Mouse (Mus musculus) forebrain, embryonic 11.5 days (tissue): ENCODE results near the gene Grik2. TPM values are rescaled to one million over a fixed set of nuclear protein-coding genes. Genes with fewer than 3 reads are reported as not detected.

Source experiments
- ATAC-seq: fragments of 200-750 bp; cut with Nextera tagmentation; replicated peaks from 2 replicates; pipeline ENCODE4 v1.8.0; 2017; ENCODE audit warnings: moderate TSS enrichment; ENCODE audit not compliant: low FRiP score
- DNase-seq: peaks from one replicate; pipeline ENCODE4 v3.0.0-alpha.2; 2017; ENCODE audit warnings: low spot score
- H3K27ac ChIP-seq: fragments of 300-500 bp; sonication (generic); 2 replicates; pipeline ENCODE4 v1.5.1; 2014; ENCODE audit warnings: low read depth, low read length
- H3K27me3 ChIP-seq: fragments of 300-500 bp; sonication (generic); 2 replicates; pipeline ENCODE4 v1.6.1; 2014; ENCODE audit warnings: mild to moderate bottlenecking, low read length, mixed read lengths; ENCODE audit not compliant: control insufficient read depth, insufficient read depth
- H3K36me3 ChIP-seq: fragments of 300-500 bp; sonication (generic); 2 replicates; pipeline ENCODE4 v1.6.1; 2014; ENCODE audit warnings: mild to moderate bottlenecking, low read length, moderate library complexity, mixed read lengths; ENCODE audit not compliant: control insufficient read depth, insufficient read depth
- H3K4me1 ChIP-seq: fragments of 300-500 bp; sonication (generic); replicated peaks from 2 replicates; pipeline ENCODE4 v1.6.1; 2014; ENCODE audit warnings: low read length, mixed read lengths; ENCODE audit not compliant: control insufficient read depth, insufficient read depth
- H3K4me2 ChIP-seq: fragments of 300-500 bp; sonication (generic); 2 replicates; pipeline ENCODE4 v1.6.1; 2014; ENCODE audit warnings: low read depth, mild to moderate bottlenecking, low read length, moderate library complexity, mixed read lengths; ENCODE audit not compliant: severe bottlenecking
- H3K4me3 ChIP-seq: fragments of 300-500 bp; sonication (generic); 2 replicates; pipeline ENCODE4 v1.5.1; 2014; ENCODE audit warnings: low read depth, low read length
- H3K9ac ChIP-seq: fragments of 300-500 bp; sonication (generic); 2 replicates; pipeline ENCODE4 v1.6.1; 2014; ENCODE audit warnings: low read length
- H3K9me3 ChIP-seq: fragments of 300-500 bp; sonication (generic); 2 replicates; pipeline ENCODE4 v1.6.1; 2016; ENCODE audit warnings: low read length, mixed read lengths; ENCODE audit not compliant: control insufficient read depth
- WGBS: fragments of 180-500 bp; shearing (Covaris S2); extraction: QIAGEN DNeasy Blood & Tissue Kit; methylation state at CpG from one replicate; pipeline ENCODE4 v1.1.7; 2014; 5-methylcytosine and 5-hydroxymethylcytosine counted together
- polyA plus RNA-seq: library from polyadenylated mRNA; unstranded; fragments of >200 nt; fragmentation: Nextera tagmentation; extraction: Ambion mirVana; gene quantifications from 2 replicates; pipeline ENCODE4 v1.2.1, GENCODE M21; 2014

The Grik2 gene
- polyA plus RNA-seq, 1 experiment from 2014 or later, result 17.3 TPM

DNA sequence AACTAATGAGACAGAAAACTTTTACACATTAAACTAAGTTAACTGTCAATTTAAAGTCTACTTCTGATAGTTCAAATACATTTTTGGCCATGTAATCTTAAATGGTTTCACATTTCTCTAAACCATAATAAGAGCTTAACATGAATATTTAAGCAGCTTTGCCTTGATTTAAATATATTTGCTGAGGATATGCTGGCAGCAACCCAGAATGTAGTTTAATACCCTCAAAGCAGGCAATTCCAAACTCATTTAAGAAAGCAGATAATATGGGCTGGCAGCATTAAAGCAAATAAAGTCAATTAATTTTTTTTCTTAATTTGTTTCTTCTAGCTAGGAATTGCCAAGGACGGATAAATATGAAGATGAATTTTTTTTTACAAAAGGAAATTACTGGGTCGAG is 56.7 kb downstream of the Grik2 start:
- DNase-seq, result no peak
- no peak overlapping the region for H3K27ac ChIP-seq
- H3K9ac ChIP-seq, result no peak overlapping the region
- H3K4me3 ChIP-seq, result no peak overlapping the region
- H3K36me3 ChIP-seq, result no peaks in the 10 kb centered on the region
- no peak overlapping the region for H3K4me2 ChIP-seq
- WGBS, result 85% methylated on average over 2 of the region's 2 CpGs
- no peaks in the 10 kb centered on the region for H3K27me3 ChIP-seq
- no peaks in the 10 kb centered on the region for H3K9me3 ChIP-seq
- H3K4me1 ChIP-seq, result no peaks in the 10 kb centered on the region
- no peak for ATAC-seq

DNA sequence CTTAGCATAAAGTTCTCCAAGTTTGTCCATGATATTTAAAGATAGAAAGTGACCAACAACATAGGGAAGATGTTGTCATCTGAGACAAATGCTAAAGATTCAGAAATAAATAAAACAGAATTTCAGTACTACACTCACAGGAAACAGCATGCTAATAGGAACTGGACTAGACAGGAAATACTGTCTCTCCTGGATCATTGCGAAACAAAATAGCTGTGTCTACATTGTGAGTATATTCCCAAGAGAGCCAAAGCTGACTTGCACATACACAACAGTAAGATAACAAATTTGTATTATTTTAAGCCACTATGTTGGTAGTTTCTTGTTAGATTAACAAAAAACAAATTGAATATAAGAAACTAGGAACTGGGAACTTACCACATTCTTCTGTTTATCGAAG is 64.9 kb downstream of the Grik2 start:
- H3K27ac ChIP-seq, result no peak overlapping the region
- H3K36me3 ChIP-seq, result no peaks in the 10 kb centered on the region
- H3K4me3 ChIP-seq, result no peak overlapping the region
- 86% methylated on average over 2 of the region's 2 CpGs for WGBS
- no peaks in the 10 kb centered on the region for H3K27me3 ChIP-seq
- ATAC-seq, result no peak
- H3K9ac ChIP-seq, result no peak overlapping the region
- no peak for DNase-seq
- no peak overlapping the region for H3K4me2 ChIP-seq
- H3K9me3 ChIP-seq, result no peaks in the 10 kb centered on the region
- no peaks in the 10 kb centered on the region for H3K4me1 ChIP-seq

DNA sequence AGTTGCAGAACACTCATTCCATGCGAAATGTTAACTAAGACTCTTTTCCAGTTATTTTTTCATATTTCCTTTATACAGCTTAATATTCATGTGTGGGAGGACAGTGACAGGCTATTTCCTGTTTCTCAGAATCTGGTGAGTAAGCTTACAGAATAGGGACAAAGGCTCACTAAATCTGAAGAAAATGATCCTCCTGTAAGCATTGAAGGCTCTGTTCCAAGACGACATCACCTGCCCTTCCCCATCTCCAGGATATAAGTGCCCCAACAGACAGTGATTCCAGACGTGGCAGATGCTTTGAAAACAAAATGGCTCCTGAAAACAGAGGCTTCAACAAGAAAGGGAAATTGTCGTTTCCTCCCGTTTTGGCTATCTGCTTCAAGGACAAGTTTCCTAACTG is 71.7 kb downstream of the Grik2 start:
- Histone ChIP-seq H3K27me3 (no peaks in the 10 kb centered on the region), H3K4me1 (no peaks in the 10 kb centered on the region), H3K36me3 (no peaks in the 10 kb centered on the region), H3K27ac (no peak overlapping the region), H3K4me2 (no peak overlapping the region), H3K9ac (no peak overlapping the region), H3K4me3 (no peak overlapping the region), H3K9me3 (no peaks in the 10 kb centered on the region)
- ATAC-seq (no peak), DNase-seq (no peak)
- 75% methylated on average over 5 of the region's 5 CpGs for WGBS

DNA sequence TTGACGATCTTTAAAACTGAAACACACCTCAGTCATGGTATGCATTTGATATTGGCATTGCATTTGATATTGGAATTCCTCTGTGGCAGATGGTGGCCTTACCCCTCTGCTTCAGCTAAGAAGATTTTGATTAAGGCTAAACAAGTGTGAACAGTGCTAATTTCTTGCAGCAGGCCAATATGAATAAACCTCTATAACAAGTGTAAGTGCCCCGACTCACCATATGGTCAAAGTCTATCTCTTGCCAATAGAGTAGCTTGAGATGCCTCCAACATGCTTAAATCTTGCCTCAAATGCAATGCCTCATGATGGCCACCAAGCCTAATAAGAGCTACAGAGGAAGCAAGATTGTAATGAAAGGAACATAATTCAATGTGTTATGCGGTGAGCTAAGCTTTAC is 78.8 kb downstream of the Grik2 start:
- Histone ChIP-seq H3K4me2 (no peak overlapping the region), H3K36me3 (no peaks in the 10 kb centered on the region), H3K9ac (no peak overlapping the region), H3K4me3 (no peak overlapping the region), H3K27ac (no peak overlapping the region), H3K9me3 (no peaks in the 10 kb centered on the region), H3K27me3 (no peaks in the 10 kb centered on the region), H3K4me1 (no peaks in the 10 kb centered on the region)
- DNase-seq (no peak), ATAC-seq (no peak)
- 92% methylated on average over 3 of the region's 3 CpGs for WGBS

DNA sequence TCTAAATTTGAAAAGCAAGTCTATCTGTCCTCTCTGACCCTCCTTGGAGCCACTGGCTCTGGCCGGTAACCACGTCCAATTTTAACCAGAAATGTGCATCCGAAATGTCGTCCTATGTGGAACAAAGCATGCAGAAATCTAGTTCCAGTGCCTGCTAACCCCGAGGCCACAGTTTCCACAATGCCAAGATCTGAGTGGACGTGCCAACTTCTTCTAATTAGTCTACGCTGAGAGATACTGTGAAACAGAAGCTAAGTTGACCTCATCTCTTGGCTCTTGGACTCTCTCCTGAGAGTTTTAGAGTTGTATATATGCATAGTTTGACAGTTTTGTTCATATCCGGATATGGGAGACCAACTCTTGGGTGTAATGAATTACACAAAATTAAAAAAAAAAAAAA is 84.1 kb downstream of the Grik2 start:
- Histone ChIP-seq H3K9me3 (no peaks in the 10 kb centered on the region), H3K4me3 (no peak overlapping the region), H3K27ac (no peak overlapping the region), H3K36me3 (no peaks in the 10 kb centered on the region), H3K9ac (no peak overlapping the region), H3K4me1 (no peaks in the 10 kb centered on the region), H3K4me2 (no peak overlapping the region), H3K27me3 (no peaks in the 10 kb centered on the region)
- DNase-seq (no peak), ATAC-seq (no peak)
- 93% methylated on average over 8 of the region's 8 CpGs for WGBS

DNA sequence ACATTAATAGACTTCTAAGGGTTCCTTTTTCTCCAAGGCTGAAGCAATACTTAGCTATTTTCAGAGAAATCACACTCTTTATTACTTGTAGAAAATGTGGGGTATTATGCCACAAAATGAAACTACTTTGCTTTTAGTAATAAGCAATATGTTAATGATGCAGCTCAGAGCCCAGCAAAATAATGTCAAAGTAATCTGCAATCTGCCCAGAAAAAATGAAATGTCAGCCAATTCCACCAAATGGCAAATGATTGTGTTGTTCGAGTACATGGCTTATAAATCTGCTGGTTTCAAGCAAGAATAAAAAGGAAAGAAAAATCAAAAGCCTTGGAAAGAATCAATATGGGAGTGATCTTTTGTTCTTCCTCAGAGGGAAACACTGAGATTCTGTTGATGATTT is 136.2 kb downstream of the Grik2 start:
- no peaks in the 10 kb centered on the region for H3K9me3 ChIP-seq
- H3K27ac ChIP-seq, result no peak overlapping the region
- no peaks in the 10 kb centered on the region for H3K36me3 ChIP-seq
- H3K9ac ChIP-seq, result no peak overlapping the region
- H3K4me2 ChIP-seq, result no peak overlapping the region
- H3K4me3 ChIP-seq, result no peak overlapping the region
- H3K27me3 ChIP-seq, result no peaks in the 10 kb centered on the region
- no peaks in the 10 kb centered on the region for H3K4me1 ChIP-seq
- DNase-seq (no peak), ATAC-seq (no peak)
- whole genome bisulfite sequencing, result 76% methylated on average over 1 of the region's 1 CpGs

DNA sequence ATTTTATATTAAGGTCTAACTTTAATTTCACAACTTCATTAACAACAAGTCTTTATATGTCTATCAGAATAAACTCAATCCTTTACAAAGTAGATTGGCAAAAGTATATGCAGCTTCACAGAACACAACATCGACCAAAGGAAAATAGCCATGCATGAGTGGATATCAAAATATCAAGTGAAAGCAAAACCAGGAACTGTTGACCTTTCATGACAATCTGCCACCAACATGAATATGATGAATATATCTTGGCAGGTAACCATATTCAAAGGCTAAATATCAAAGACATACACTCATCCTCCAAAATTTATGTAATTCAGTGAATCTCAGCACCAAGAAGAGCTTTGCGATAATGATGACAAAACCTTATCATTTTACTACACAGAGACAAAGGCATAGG is 141.4 kb downstream of the Grik2 start:
- no peaks in the 10 kb centered on the region for H3K36me3 ChIP-seq
- H3K9me3 ChIP-seq, result no peaks in the 10 kb centered on the region
- H3K4me1 ChIP-seq, result no peaks in the 10 kb centered on the region
- H3K4me3 ChIP-seq, result no peak overlapping the region
- H3K9ac ChIP-seq, result no peak overlapping the region
- WGBS, result 97% methylated on average over 2 of the region's 2 CpGs
- no peak overlapping the region for H3K27ac ChIP-seq
- H3K27me3 ChIP-seq, result no peaks in the 10 kb centered on the region
- DNase-seq, result no peak
- no peak for ATAC-seq
- H3K4me2 ChIP-seq, result no peak overlapping the region

DNA sequence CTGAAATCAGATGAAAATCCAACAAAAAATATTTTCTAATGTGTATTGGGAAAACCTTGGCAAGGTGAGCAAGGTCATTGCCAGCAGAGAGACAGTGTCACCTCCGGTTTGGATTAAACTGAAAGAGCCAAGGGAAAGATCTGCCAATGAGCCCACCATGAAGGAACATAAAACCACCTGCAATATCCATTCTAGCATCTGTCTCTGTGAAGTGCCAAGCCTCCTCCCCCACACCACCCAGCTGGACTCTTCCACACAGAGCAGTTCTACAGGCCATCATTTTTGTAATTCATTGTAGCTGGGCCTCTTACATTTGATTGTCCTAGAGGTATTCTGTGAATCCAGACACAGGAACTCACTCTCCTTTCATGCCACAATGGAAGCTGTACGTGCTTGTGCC is 148.7 kb downstream of the Grik2 start:
- H3K27ac ChIP-seq, result no peak overlapping the region
- no peak overlapping the region for H3K9ac ChIP-seq
- no peaks in the 10 kb centered on the region for H3K36me3 ChIP-seq
- no peaks in the 10 kb centered on the region for H3K4me1 ChIP-seq
- H3K4me2 ChIP-seq, result no peak overlapping the region
- no peak for DNase-seq
- ATAC-seq, result no peak
- H3K9me3 ChIP-seq, result no peaks in the 10 kb centered on the region
- WGBS, result 78% methylated on average over 2 of the region's 2 CpGs
- no peak overlapping the region for H3K4me3 ChIP-seq
- no peaks in the 10 kb centered on the region for H3K27me3 ChIP-seq

DNA sequence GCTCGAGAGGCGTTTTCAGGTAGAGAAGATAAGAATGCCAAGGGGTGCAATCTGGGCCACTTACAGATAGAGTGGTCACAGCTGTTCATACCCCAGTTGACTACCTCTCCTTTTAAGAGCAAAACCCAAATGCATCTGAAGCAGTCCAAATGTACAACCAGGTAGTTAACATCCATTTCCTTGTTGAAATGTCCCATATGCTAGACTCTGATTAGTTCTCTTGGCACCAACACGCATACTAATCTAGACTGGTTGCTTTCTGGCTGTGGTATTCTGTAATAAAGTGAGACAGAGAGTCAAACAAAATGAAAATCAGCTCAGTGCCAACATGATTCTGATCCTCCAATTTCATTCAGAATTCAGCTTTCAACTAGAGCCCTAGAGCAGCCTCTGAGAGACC is 164.6 kb downstream of the Grik2 start:
- no peak overlapping the region for H3K4me2 ChIP-seq
- H3K36me3 ChIP-seq, result no peaks in the 10 kb centered on the region
- no peak overlapping the region for H3K27ac ChIP-seq
- no peaks in the 10 kb centered on the region for H3K27me3 ChIP-seq
- H3K9ac ChIP-seq, result no peak overlapping the region
- 93% methylated on average over 3 of the region's 3 CpGs for WGBS
- ATAC-seq (no peak), DNase-seq (no peak)
- no peaks in the 10 kb centered on the region for H3K4me1 ChIP-seq
- H3K9me3 ChIP-seq, result no peaks in the 10 kb centered on the region
- H3K4me3 ChIP-seq, result no peak overlapping the region
